Mouse (Mus musculus): ENCODE results near the gene Atp4b. TPM values are rescaled to one million over a fixed set of nuclear protein-coding genes. Genes with fewer than 3 reads are reported as not detected.

Gene Atp4b
- polyA plus RNA-seq (2015; fragmentation: Illumina TruSeq; extraction: RNeasy Lipid Tissue Mini Kit (QIAGEN cat#74804); ENCODE audit: insufficient read depth, low replicate concordance) = not detected

GRCm38 (mm10) chr8:13396725-13397124, at the start of gene Atp4b:
Gene Atp4b (minus strand): TSS chr8:13396825.

GRCm38 (mm10) chr8:13434889-13435288, 38.3 kb upstream of the Atp4b start, which contains the start of gene Tmem255b:
Gene Tmem255b (plus strand): TSS chr8:13435189.

GRCm38 (mm10) chr8:13404666-13405131, 8.1 kb upstream of the Atp4b start, which contains the start of gene Grk1:
Gene Grk1 (plus strand): TSS chr8:13405081.

GRCm38 (mm10) chr8:13338255-13338860, 58.3 kb downstream of the Atp4b start, which contains the start of gene Tfdp1:
Gene Tfdp1 (plus strand): TSS chr8:13338751.

Other genes with a start within 250 kb of the Atp4b start
- 324 TPM for gene Lamp1, start 237.7 kb downstream of the Atp4b start, polyA plus RNA-seq (2015; fragmentation: Illumina TruSeq; extraction: RNeasy Lipid Tissue Mini Kit (QIAGEN cat#74804); ENCODE audit: insufficient read depth, low replicate concordance)
- 0.41 TPM for gene Grtp1, start 196.2 kb downstream of the Atp4b start, polyA plus RNA-seq (2015; fragmentation: Illumina TruSeq; extraction: RNeasy Lipid Tissue Mini Kit (QIAGEN cat#74804); ENCODE audit: insufficient read depth, low replicate concordance)
- not detected for gene Adprhl1, start 142.7 kb downstream of the Atp4b start, polyA plus RNA-seq (2015; fragmentation: Illumina TruSeq; extraction: RNeasy Lipid Tissue Mini Kit (QIAGEN cat#74804); ENCODE audit: insufficient read depth, low replicate concordance)
- 18.0 TPM for gene Dcun1d2, start 108.7 kb downstream of the Atp4b start, polyA plus RNA-seq (2015; fragmentation: Illumina TruSeq; extraction: RNeasy Lipid Tissue Mini Kit (QIAGEN cat#74804); ENCODE audit: insufficient read depth, low replicate concordance)
- 12.0 TPM for gene Tmco3, start 108.6 kb downstream of the Atp4b start, polyA plus RNA-seq (2015; fragmentation: Illumina TruSeq; extraction: RNeasy Lipid Tissue Mini Kit (QIAGEN cat#74804); ENCODE audit: insufficient read depth, low replicate concordance)
- 62.2 TPM for gene Tfdp1, start 58.1 kb downstream of the Atp4b start, polyA plus RNA-seq (2015; fragmentation: Illumina TruSeq; extraction: RNeasy Lipid Tissue Mini Kit (QIAGEN cat#74804); ENCODE audit: insufficient read depth, low replicate concordance)
- not detected for gene Grk1, start 8.3 kb upstream of the Atp4b start, polyA plus RNA-seq (2015; fragmentation: Illumina TruSeq; extraction: RNeasy Lipid Tissue Mini Kit (QIAGEN cat#74804); ENCODE audit: insufficient read depth, low replicate concordance)
- 0.28 TPM for gene Tmem255b, start 38.4 kb upstream of the Atp4b start, polyA plus RNA-seq (2015; fragmentation: Illumina TruSeq; extraction: RNeasy Lipid Tissue Mini Kit (QIAGEN cat#74804); ENCODE audit: insufficient read depth, low replicate concordance)
- gene Gas6, start 97.7 kb upstream of the Atp4b start, polyA plus RNA-seq (2015; fragmentation: Illumina TruSeq; extraction: RNeasy Lipid Tissue Mini Kit (QIAGEN cat#74804); ENCODE audit: insufficient read depth, low replicate concordance) = 22.2 TPM
- gene 1700029H14Rik, start 165.6 kb upstream of the Atp4b start, polyA plus RNA-seq (2015; fragmentation: Illumina TruSeq; extraction: RNeasy Lipid Tissue Mini Kit (QIAGEN cat#74804); ENCODE audit: insufficient read depth, low replicate concordance) = not detected

All from spleen, adult 10 weeks (tissue).